Mouse (Mus musculus) retina, embryonic 14.5 days (tissue): Measurements from ENCODE around the gene Myo1e.

Experiments used
- DNase-seq: peaks from one replicate; pipeline ENCODE4 v3.0.0-alpha.2; 2015; ENCODE audit warnings: low spot score

The Myo1e gene

DNA sequence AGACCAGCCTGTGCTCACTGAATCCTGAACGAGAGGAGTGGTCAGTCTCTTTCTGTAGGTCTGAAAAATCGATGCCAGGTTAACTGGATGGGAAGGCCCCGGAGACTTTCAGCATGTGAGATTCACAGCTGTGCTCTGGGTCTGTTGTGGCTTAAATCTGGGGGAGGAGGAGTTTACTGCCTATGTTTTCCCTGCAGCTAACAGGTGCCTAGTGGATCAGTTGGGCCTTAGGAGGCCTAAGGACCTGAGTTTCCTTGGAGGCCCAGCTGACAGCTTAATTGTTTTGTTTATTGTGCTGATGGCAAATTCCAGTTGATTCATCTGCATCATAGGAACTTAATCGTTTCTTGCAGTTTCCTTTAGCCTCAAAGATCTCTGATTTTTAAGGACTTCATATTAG, 16.0 kb downstream of the Myo1e start:
- no peak for DNase-seq

- no peak for DNase-seq
Measured at GRCm38 (mm10) chr9:70224046-70224445, 16.9 kb downstream of the Myo1e start.

- no peak for DNase-seq
Measured at GRCm38 (mm10) chr9:70226359-70226758, 19.2 kb downstream of the Myo1e start.

DNA sequence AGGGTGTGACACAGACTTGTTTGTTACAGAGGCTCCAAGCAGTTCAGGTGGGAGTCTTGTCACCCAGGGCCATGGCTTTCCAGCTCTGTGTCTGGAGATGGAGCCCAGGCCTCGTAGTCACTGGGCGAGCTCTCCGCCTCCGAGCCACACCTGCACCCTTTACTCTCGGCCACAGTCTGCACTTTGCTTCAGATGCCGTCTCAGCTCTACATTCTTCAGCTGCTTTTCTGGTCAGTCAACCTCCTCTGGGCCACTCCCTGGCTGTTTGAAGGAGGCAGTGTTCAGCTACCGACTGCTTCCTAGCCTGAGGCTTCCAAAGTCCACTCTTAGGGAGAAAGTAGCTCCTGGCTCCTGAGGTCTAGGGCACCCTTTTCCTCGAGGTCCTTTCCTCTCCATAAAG, 22.7 kb downstream of the Myo1e start:
- no peak for DNase-seq

DNA sequence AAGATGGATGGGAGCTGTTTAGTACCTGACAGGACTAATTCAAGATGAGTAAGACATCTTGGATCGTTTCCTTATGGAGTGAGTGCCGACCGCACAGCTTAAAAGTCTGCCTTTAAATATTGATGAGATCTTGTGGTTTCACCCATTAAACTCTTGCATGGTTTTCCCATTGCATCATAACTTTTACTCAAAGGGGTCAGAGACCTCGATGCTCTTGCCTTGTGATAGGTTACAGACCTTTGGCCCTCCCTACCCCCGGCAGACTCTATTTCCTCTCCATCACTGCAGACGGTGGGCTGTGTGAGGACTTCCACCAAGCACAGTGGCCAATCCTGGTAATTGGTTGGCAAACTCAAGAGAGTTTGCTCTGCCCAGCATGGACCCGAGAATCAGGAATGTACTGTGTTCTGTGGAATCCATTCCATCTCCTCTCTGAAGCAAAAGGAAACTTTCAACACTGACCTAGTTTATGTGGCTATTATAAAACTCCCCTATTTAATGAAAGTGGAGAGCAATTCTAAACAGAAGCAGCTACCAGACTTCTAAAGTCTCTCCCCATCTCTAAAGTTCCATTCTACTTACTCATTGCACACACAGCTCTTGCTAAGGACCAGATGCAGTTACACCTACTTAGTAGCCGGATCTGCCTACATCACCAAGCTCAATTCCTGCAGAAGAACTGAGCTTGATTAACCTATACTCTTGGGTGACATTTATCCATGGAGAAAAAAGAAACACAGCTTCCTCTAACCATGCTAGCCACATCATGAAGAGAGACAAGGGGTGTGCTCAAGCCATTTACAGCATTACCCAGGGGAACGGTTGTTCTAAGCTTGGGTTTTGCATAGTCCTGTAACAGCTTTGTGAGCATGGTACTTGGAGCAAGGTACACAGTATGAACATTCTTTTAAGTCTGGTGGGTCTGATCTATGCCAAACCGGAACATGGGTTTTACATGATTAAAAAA, 25.2 kb downstream of the Myo1e start:
- DNase-seq: no peak

- no peak for DNase-seq
Measured at GRCm38 (mm10) chr9:70237136-70237535, 30.0 kb downstream of the Myo1e start.

- DNase-seq: no peak
Measured at GRCm38 (mm10) chr9:70237561-70237960, 30.4 kb downstream of the Myo1e start.

- DNase-seq: no peak
Measured at GRCm38 (mm10) chr9:70238391-70238790, 31.2 kb downstream of the Myo1e start.

DNA sequence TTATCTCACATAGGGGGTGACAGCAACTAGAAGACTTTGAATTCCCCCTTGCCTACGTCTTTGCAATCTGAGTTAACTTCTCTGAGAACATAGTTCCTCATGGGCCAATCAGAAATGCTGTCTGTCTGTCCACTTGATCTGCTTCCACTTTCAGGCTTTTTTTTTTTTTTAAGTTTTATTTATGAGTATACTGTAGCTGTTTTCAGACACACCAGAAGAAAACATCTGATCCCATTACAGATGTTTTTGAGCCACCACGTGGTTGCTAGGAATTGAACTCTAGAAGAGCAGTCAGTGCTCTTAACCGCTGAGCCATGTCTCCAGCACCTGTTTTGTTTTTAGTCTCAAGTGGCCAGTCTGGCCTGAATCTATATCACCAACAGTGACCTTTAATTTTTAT, 32.1 kb downstream of the Myo1e start:
- no peak for DNase-seq

DNA sequence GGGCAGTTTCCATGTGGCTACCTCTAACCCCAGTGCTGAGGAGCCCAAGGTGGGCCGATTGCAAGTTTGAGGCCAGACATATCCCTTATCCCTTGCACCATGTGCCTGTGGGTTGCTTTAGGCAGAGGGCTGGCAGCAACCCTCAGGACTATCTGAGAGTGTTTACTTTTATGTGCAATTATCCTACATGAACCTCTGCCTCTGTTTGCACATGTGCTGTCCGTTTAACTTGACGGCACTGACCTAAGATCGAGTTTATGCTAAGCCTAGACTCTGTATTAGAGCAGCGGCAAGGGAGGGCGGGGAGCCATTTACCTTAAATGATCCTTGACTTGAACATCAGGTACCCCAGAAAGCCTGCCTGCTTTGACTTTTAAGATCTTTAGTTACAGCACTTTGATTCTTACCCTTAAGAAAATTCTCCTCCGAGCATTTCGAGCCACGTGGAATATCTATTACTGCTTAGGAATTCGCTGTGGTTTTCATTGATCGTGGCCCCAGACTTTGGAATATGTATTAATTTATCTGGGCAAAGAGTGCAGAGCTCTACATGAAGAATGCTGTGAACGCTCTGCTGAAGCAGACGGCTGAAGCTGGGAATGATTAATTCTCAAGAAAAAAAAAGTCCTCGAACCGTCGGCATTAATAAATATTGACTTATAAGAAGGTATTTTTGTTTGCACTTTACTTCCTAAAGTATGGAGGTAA, 33.7 kb downstream of the Myo1e start:
- DNase-seq: no peak

- DNase-seq: no peak
Measured at GRCm38 (mm10) chr9:70241411-70241961, 34.3 kb downstream of the Myo1e start.

DNA sequence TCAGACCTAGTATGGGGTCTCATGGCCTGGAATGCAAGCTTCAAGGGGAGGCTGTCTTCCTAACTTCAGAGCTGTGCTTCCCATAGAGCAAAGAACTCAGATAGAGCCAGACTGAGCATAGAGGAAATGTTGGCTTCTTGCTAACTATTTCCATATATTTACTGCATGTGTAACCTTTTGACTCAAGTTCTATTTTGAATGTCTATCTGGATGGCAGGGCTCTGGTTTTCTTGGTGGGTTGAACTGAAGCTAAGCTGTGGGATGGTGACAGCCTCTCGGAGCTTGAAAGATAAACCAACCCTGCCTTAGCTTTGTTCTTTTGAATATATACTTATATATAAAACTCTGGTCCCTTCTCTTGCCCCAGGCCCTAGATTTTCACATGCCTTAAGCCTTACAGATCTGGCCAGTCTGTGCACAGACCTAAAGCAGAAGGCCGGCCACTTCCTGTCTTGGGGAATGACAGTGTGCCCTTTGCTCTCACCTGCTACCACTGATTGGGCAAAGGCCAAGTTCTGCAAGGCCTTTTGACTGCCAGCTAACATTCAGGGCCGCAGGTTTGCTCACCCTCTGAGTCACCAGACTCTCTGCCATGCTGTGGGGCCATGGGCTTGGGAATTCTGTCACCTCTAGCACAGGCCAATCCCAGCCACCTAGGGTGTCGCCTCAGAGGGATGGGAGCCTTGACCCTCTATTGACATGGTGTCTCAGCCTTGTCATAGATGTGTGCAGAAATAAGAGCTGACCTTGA, 35.1 kb downstream of the Myo1e start:
- no peak for DNase-seq

DNA sequence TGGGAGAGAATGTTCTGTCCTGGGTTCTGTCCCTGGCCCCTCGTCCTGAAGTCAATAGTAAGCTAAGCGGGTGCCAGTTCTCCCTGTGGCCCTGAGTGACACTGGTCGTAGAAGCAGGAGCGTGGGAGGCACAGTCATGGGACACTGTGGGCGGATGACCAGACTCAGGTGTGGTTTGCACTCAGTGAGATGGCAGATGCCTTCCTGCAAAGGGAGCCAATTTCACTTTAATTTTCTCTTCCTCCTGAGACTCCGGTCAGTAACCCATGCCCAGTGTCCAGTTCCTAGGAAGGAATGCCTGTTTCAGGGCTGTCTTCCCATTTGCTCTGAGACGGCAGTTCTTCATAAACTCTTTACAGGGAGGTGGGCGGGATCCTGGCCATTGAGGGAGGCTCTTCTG, 36.1 kb downstream of the Myo1e start:
- no peak for DNase-seq

DNA sequence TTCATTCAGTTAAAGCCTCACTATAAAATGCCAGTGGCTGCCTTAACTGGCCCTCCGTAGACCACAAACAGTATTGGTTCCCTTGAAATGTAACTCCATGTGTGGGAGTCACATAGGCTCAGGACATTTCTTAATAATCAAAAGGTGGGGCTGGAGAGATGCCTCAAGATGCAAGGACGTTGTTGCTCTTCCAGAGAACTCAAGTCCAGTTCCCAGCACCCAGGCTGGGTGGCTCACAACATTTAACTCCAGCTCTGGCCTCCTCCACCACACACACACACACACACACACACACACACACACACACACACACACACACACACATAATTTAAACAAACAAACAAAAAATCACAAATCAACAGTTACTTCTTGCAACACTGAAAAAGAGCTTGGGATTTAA, 36.6 kb downstream of the Myo1e start:
- no peak for DNase-seq

DNA sequence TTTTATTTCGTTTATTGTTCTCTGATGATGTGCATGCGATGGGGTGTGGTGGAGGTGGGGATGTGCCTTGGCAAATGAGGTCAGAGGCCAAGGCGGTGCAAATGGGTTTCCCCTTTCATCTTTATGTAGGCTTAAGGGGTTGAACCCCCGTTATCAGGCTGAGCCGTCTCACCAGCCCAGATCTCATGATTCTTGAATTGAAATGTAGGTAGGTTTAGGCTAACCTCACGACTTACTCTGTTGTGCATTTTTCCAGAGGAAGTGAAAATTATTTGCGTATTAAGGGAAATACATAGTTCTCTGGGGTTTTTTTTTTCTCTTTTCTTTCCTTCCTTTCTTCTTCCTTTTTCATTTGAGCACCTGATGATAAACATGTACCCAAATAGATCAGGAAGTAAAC, 37.0 kb downstream of the Myo1e start:
- DNase-seq: no peak

DNA sequence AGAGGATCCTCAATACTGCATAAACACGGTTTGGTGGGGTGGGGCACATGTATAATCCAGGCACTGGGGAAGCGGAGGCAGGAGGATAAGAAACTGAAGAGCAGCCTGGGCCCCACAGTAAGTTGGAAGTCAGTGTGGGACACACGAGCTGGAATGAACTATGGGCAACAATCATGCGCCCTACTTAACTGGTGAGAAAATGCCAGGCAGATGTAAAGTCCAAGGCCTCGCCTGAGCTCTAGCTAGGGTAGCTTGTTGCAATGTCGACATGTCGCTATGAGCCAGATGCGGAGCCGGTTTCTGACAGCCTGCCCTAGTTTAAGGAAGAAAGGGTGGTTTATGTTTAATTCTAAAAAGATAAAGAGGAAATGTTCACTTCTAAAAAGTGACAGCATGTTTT, 37.9 kb downstream of the Myo1e start:
- DNase-seq: no peak

DNA sequence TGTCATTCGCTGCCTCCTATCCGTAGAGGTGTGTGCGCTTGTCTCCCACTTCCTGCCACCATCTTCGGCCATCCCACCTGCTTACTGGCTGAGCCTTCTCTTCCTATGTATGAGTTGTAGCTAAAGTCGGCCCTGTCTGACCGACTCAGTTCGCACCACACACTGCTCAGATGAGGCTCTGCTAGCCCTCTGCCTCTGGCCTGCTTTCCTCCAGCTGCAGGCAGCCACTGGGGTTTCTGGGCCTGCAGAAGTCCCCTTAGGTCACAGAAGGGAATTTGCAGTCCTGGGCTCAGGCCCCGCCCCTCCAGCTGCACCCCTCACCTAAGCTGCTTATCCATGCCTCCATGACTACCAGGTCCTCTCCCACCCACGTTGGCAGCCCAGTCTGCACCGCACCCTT, 39.3 kb downstream of the Myo1e start:
- no peak for DNase-seq

- DNase-seq: no peak
Measured at GRCm38 (mm10) chr9:70248046-70248445, 40.9 kb downstream of the Myo1e start.

DNA sequence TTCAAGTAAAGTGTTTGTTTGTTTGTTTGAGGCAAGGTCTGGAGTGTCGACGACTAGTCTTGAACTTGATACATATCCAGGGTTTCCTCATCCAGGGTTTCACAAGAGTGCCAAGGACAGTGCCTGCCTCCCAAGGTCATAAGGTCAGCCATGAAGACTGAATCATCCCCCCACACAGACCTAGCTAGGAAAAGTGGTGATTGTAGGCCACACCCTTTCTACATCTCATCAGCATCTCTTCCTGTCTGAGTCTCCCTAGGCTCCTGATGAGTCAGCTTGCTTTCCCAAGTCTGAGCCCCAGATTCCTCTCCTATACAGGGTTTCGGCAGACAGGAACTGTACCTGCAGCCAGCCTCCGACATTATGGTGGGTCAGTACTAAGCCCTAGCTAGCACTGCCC, 41.7 kb downstream of the Myo1e start:
- no peak for DNase-seq

DNA sequence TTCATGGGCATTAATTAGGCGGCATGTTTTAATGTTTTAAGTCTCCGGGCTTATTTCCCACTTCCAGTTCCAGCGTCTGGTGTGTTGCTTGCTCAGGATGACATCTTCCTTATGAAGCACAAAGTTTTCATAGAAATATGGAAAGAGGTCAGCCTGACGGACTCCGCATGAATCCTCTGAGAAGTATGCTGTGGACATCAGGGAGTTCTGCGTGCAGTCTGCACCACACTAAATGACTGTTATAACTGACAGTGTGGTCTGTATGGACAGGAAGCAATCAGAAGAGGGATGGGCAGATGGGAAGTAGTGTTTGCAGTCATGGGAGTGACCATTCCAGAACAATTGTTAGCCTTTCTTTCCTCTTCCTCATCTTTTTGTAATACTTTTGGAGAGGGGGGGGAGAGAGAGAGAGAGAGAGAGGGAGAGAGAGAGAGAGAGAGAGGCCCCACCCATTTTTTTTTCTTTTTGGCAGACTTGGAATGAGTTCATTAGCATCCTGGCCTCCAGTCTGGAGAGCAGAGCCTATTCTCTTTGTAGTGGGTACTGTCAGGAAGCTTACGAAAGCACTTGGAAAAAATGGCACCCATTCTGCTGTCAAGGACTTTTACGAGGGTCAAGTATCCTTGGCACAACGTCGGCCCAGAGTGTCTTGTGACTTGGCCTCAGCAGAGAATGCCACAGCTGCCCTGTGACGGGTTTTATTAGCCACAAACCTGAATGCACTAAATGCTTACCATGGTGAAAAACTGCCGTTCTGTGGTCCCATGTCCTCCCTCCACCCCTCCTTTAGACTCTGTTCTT, 42.9 kb downstream of the Myo1e start:
- no peak for DNase-seq

GRCm38 (mm10) chr9:70251441-70251985, 44.4 kb downstream of the Myo1e start:
- no peak for DNase-seq
